Mouse (Mus musculus) heart, adult 2 months (tissue): ENCODE data around the gene Cacul1.

Experiments used
- EP300 ChIP-seq: fragments of 200-500 bp; IDR thresholded peaks from 2 replicates; pipeline ENCODE4 v1.6.1; 2011; ENCODE audit warnings: low read depth, low read length, control low read depth; ENCODE audit not compliant: insufficient read depth
- POLR2A ChIP-seq: fragments of 200-500 bp; IDR thresholded peaks from 2 replicates; pipeline ENCODE4 v1.6.1; 2011; ENCODE audit warnings: mild to moderate bottlenecking, low read depth, low read length, control low read depth; ENCODE audit not compliant: insufficient read depth

DNA sequence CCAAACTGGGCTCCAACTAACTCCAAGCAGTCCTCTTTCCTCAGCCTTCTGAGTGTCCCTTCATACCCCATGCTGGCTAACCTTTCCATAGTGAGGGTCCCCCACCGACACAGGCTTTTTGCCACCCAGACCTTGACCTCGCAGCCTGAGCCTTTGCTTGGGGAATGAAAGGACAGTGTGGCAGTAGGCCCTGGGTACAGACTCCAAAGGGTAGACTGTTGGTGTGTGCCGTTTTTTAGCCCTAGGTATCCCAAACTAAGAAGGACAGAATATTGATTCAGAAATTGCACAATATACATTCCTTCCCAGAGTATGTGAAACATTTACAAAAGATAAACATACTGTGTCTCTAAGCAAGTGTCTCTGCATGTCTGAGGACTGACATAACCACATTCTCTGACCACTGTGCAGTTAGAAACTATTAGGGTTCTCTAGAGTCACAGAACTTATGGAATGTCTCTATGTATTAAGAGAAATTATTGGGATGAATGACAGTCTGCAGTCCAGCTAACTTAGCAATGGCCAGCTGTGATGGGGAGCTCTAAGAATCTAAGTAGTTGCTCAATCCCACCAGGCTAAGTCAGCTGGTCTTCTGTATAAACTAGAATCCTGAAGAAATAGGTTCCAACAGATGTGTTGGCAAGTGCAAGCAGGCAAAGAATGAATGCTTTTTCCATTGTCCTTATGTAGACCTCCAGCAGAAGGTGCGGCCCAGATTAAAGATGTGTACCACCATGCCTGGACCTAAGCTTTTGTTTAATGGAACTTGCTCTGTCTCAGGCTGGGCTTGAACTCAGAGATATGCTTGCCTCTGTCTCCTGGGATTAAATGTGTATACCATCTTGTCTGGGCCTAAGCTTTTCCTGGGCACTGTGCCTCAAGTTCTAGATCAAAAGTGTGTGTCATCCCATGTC, 809 bp upstream of the Cacul1 start:
- TF ChIP-seq POLR2A (no peak), EP300 (no peak)
